Mouse (Mus musculus) left cerebral cortex, adult 2 months (tissue): ENCODE measurements around the gene Pdzk1ip1. TPM values are rescaled to one million over a fixed set of nuclear protein-coding genes. Genes with fewer than 3 reads are reported as not detected.

Experiments
- DNase-seq, 2 experiments: peaks; one replicate each; pipeline ENCODE4 v3.0.0; 2021 to 2022; ENCODE audit warnings: low spot score in 2 of 2, mixed read lengths in 1 of 2; ENCODE audit errors: extremely low spot score in 1 of 2
- H3K27ac ChIP-seq: fragments of 200-600 bp; 2 replicates; pipeline ENCODE4 v1.8.1; 2022
- H3K4me3 ChIP-seq: fragments of 200-600 bp; 2 replicates; pipeline ENCODE4 v1.8.1; 2022
- CTCF ChIP-seq: fragments of 200-600 bp; IDR thresholded peaks from 2 replicates; pipeline ENCODE4 v1.8.1; 2022; ENCODE audit warnings: antibody characterized with exemption, mild to moderate bottlenecking, moderate library complexity
- intact Hi-C: fragments of 180-260 bp; cut with DNase I; formaldehyde crosslinking; loops from one replicate; pipeline ENCODE4 v1.15.1; 2025
- long read RNA-seq, 2 experiments: library from polyadenylated mRNA; stranded (forward); transcript quantifications; one replicate each; pipeline ENCODE4 v2.0.0; 2021; ENCODE audit warnings: borderline mapping rate in 2 of 2
- total RNA-seq, 2 experiments: library from RNA; stranded (reverse); gene quantifications; 2 replicates each; pipeline ENCODE4 v1.2.3; 2021

The Pdzk1ip1 gene
- total RNA-seq, result under 1 TPM in 1 of 2 experiments, not detected in 1; 0.75 TPM
- long read RNA-seq, experiment 1, result 0 reads
- long read RNA-seq, experiment 2, result 0 reads

DNA sequence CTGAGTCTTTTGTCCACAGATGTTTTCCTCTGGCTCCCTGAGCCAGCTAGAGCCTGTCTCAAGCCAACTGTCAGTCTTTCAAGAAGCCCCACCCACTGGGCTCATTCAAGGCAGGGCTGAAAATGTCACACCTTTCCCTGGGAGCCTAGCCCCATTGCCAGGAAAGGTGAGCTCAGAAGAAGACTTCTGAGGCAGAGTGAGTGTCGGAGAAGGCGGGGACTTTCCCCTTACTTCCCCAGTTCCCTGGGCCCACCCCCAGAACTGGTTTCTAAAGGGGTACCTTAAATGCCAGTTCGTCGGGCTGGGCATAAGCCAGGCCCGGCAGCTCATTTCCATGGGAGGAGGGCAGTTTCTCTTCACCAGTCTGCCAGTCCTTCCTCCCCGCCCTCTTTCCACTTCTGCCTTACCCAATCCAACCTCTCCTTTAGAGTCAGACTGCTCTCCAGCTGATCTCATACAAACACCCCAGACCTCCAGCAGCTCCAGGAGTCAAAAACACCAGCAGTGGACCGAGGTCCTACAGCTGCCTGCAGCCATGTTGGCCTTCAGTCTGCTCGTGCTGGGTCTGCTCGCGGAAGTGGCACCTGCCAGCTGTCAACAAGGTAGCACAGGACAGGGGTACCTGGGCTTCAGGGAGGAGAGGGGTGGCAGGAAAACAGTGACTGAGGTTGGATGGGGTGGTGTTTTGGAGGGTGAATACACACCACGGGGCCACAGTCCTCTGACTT is at the start of gene Pdzk1ip1:
TSS of gene Pdzk1ip1 (plus strand) at position 98 of the 728 bp plus-strand sequence.
- no peak for DNase-seq
- intact Hi-C loops, result no loop called here
- TF ChIP-seq CTCF, result no peak

DNA sequence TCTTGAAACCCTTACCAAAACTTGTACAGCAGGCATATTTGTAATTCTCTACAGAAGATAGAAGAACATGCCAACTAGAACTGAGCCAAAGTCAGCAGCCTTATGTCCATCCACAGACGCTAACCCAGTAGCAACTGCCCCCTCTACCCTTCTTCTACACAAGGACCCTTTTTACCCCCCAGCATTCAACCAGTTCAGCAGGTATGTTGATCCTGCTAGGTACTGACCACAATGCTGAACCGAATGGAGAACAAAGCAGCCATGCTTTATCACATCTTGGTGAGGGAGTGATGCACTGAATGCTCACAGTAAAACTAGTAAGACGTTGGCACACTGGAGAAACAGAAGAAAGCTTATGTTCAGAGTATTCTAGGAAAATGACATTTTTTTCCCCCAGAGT is 42.9 kb upstream of the Pdzk1ip1 start:
- TF ChIP-seq CTCF, result no peak
- Histone ChIP-seq H3K4me3 (no peak overlapping the region), H3K27ac (no peak overlapping the region)
- no peak for DNase-seq
- intact Hi-C loops, result no loop called here

More for the DNA sequence above, at the start of gene Pdzk1ip1:
- Histone ChIP-seq H3K4me3 (no peak within 1 kb of the TSS), H3K27ac (no peak within 1 kb of the TSS)

DNA sequence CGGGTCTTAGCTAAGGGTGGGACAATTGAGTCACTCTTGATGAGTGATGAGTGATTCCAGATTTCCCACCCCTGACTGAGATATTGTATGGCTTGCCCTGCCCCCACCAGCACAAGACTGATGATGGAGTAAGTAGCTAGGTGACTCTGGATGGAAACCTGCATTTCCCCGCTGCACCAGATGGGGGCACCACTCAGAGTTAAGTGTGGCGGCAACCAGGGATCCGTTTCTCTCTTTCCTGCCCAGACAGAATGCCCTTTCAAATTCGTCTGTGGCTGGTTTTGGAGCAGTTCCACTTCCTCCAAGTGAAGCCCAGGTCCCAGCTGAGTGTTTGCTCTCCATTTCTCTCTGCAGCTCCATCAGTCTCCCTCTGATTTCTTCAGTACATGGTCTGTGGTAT is 40.8 kb upstream of the Pdzk1ip1 start:
- Histone ChIP-seq H3K27ac (no peak overlapping the region), H3K4me3 (no peak overlapping the region)
- intact Hi-C loops, result loop anchor here (1.0 kb wide), 1 partner anchor 38 kb away; no protein-coding TSS in a partner anchor
- TF ChIP-seq CTCF, result peak; percentile 61
- peak in 1 of 2 experiments; percentile 29 for DNase-seq

DNA sequence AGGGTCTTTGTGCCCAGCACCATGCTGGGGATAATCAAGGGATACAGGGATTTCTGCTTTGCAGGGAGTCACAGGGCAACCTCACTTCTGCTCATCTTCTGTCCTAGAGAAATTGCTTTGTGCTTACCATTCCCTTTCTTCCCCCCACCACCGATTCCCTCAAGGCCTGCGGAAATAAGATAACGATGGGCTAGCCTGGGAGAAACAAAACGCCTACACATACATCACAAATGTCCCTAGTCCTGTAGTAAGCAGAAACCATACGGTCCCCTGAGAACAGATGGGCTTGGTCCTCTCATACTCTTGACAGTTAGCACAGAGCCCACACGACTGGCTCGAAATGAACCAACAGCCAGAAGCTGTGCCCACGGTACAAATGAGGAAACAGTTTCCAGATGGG is 40.3 kb upstream of the Pdzk1ip1 start:
- no peak for DNase-seq
- intact Hi-C loops, result no loop called here

GRCm38 (mm10) chr4:115051245-115051644 is 37.3 kb upstream of the Pdzk1ip1 start:
- DNase-seq, result no peak
- Histone ChIP-seq H3K4me3 (no peak overlapping the region), H3K27ac (no peak overlapping the region)
- no peak for TF ChIP-seq CTCF
- intact Hi-C loops, result loop anchor here (5.0 kb wide), 1 partner anchor 54 kb away; no protein-coding TSS in a partner anchor

More for the DNA sequence above, 40.3 kb upstream of the Pdzk1ip1 start:
- Histone ChIP-seq H3K4me3 (no peak overlapping the region), H3K27ac (no peak overlapping the region)
- no peak for TF ChIP-seq CTCF

DNA sequence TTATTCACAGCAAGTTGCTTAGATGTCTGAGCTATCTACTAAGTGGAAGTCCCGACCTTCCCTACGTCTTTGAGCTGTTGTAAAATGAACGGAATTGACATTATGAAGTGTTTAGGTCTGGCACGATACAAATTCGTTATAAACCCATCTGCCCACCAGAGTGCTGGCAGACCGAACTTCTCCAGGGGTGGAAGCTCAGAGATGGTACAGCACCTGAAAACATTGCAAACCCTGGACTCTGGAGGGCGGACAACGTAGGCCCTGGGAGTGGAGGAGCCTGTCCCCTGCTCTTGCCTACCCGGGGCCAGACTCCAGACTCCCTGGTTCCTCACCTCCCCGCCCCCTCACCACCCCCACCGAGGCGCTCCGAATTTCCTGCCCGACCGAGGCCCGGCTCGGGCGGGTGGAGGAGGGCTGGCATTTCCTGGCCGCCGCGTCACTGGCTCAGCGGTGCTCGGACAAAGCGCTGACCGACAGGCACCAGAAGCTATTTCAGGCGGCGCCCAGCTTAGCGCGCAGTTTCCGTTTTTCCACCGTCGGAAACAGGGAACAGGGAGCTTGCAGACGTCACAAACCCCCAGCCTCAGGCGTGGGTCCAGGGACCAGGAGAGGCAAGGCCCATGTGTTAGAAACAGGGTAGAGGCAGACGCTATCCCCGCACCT is 36.0 kb upstream of the Pdzk1ip1 start:
- no peak for TF ChIP-seq CTCF
- no peak overlapping the region for H3K4me3 ChIP-seq
- intact Hi-C loops, result loop anchor here (5.0 kb wide), 1 partner anchor 55 kb away; no protein-coding TSS in a partner anchor
- peak in 1 of 2 experiments; percentile 28 for DNase-seq
- peak overlapping the region; percentile 50 for H3K27ac ChIP-seq

DNA sequence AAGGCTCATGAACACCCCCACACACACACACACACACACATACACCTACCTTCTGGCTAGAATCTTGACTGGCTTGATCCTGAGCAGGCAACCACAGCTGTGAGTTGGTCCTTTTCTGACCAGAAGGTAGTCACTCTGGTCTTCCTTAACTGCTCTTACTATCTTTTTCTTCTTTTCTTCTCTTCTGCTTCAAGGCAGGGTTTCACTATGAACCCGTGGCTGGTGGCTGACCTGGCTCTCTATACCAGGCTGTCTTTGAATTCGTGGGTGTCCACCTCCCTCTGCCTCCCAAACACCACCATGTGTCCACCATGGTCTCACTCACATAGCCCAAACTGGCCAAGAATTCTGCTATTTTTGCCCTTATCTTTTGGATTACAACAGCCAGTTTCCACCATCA is 33.5 kb upstream of the Pdzk1ip1 start:
- H3K27ac ChIP-seq, result no peak overlapping the region
- no peak for DNase-seq
- intact Hi-C loops, result loop anchor here (5.0 kb wide), 1 partner anchor 68 kb away; the partner anchor contains the start of gene Cmpk1
- no peak for TF ChIP-seq CTCF
- H3K4me3 ChIP-seq, result no peak overlapping the region

DNA sequence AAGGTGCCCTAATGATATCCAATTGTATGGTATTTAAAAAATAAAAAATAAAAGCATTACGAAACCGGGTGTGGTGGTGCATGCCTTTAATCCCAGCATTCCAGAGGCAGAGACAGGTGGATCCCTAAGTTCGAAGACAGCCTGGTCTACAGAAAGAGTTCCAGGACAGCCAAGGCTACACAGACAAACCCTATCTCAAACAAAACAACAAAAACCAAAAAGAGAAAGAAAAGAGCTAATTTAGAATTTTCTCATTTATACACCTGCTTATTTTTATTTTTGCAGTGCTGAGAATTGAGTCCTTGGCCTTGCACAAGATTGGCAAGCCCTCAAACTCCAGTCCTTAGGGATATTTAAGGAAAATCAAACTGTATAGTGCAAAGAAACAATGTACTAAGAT is 32.8 kb upstream of the Pdzk1ip1 start:
- no peak for DNase-seq
- TF ChIP-seq CTCF, result no peak
- intact Hi-C loops, result loop anchor here (5.0 kb wide), 1 partner anchor 68 kb away; the partner anchor contains the start of gene Cmpk1
- Histone ChIP-seq H3K27ac (no peak overlapping the region), H3K4me3 (no peak overlapping the region)

GRCm38 (mm10) chr4:115056371-115056920 is 32.1 kb upstream of the Pdzk1ip1 start, which contains the start of gene Tal1:
Gene Tal1 (plus strand): TSS chr4:115056426.
- no peak for DNase-seq
- peak within 1 kb of the TSS; percentile 80 for H3K27ac ChIP-seq
- intact Hi-C loops, result loop anchor here (5.0 kb wide), 1 partner anchor 69 kb away; the partner anchor contains the start of gene Cmpk1
- TF ChIP-seq CTCF, result no peak
- peak within 1 kb of the TSS; percentile 44 for H3K4me3 ChIP-seq

DNA sequence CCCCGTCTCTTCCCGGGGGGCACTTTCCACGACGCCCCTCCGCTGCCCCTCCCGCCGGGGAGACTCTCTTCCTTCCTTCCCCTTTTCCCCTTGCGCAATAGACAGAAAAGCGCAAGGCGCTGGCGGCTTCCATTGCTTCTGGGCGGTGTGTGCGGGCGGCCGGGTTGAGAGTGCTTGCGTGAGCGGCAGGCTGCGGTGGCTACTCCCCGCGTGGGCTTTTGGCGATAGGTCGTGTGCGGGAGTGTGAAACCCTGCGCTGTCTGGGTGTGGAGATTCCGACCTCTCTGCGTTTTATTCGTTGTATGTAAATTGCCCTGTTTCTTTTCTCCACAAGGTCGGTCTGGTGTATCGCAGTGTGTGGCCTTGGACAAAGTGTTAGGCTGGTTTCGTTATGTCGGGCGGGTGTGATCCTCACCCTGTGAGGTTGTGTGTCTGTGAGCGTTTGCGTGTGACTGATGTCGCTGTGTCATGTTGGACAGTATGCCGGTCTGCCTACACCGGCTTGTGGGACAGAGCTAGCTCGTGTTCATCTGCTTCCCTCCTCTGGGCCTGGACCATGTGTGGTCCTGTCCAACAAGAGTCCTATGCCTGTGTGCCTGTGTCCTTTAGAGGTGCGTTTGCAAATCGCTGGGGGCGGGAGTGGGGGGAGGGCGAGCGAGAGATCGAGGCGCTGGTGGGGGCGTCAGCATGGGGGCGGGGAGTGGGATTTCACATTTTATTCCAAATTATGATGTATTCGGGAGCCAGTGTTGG is 31.4 kb upstream of the Pdzk1ip1 start:
- Histone ChIP-seq H3K4me3 (peak overlapping the region; percentile 44), H3K27ac (peak overlapping the region; percentile 80)
- DNase-seq, result peak in 1 of 2 experiments; percentile 18
- TF ChIP-seq CTCF, result no peak
- intact Hi-C loops, result loop anchor here (5.0 kb wide), 1 partner anchor 70 kb away; the partner anchor contains the start of gene Cmpk1
